Mouse (Mus musculus) forebrain, embryonic 16.5 days (tissue): ENCODE measurements around the gene Hax1. TPM values are rescaled to one million over a fixed set of nuclear protein-coding genes. Genes with fewer than 3 reads are reported as not detected.

Experiments
- ATAC-seq: fragments of 200-750 bp; cut with Nextera tagmentation; 2 replicates; pipeline ENCODE4 v1.8.0; 2017; ENCODE audit warnings: mild to moderate bottlenecking, moderate library complexity
- H3K27ac ChIP-seq: fragments of 300-500 bp; sonication (generic); 2 replicates; pipeline ENCODE4 v1.5.1; 2014; ENCODE audit warnings: low read length, control low read depth
- H3K27me3 ChIP-seq: fragments of 300-500 bp; sonication (generic); replicated peaks from 2 replicates; pipeline ENCODE4 v1.6.1; 2014; ENCODE audit warnings: low read length; ENCODE audit not compliant: control insufficient read depth, insufficient read depth
- H3K36me3 ChIP-seq: fragments of 300-500 bp; sonication (generic); 2 replicates; pipeline ENCODE4 v1.6.1; 2014; ENCODE audit not compliant: control insufficient read depth, insufficient read depth
- H3K4me1 ChIP-seq: fragments of 300-500 bp; sonication (generic); replicated peaks from 2 replicates; pipeline ENCODE4 v1.6.1; 2014; ENCODE audit warnings: low read length; ENCODE audit not compliant: control insufficient read depth, insufficient read depth
- H3K4me2 ChIP-seq: fragments of 300-500 bp; sonication (generic); 2 replicates; pipeline ENCODE4 v1.6.1; 2014; ENCODE audit warnings: mild to moderate bottlenecking, low read length, control low read depth
- H3K4me3 ChIP-seq: fragments of 300-500 bp; sonication (generic); replicated peaks from 2 replicates; pipeline ENCODE4 v1.5.1; 2014; ENCODE audit warnings: mild to moderate bottlenecking, low read length, control low read depth
- H3K9ac ChIP-seq: fragments of 300-500 bp; sonication (generic); replicated peaks from 2 replicates; pipeline ENCODE4 v1.6.1; 2014; ENCODE audit warnings: low read depth, low read length, control low read depth
- H3K9me3 ChIP-seq: fragments of 300-500 bp; sonication (generic); 2 replicates; pipeline ENCODE4 v1.6.1; 2016; ENCODE audit warnings: low read length; ENCODE audit not compliant: control insufficient read depth
- WGBS: fragments of 180-500 bp; shearing (Covaris S2); extraction: QIAGEN DNeasy Blood & Tissue Kit; methylation state at CpG from one replicate; pipeline ENCODE4 v1.1.7; 2014; 5-methylcytosine and 5-hydroxymethylcytosine counted together
- polyA plus RNA-seq: library from polyadenylated mRNA; unstranded; fragments of >200 nt; fragmentation: Nextera tagmentation; extraction: Ambion mirVana; gene quantifications from 2 replicates; pipeline ENCODE4 v1.2.1, GENCODE M21; 2015

The Hax1 gene
- polyA plus RNA-seq, 1 experiment from 2014 or later, result 134 TPM

DNA sequence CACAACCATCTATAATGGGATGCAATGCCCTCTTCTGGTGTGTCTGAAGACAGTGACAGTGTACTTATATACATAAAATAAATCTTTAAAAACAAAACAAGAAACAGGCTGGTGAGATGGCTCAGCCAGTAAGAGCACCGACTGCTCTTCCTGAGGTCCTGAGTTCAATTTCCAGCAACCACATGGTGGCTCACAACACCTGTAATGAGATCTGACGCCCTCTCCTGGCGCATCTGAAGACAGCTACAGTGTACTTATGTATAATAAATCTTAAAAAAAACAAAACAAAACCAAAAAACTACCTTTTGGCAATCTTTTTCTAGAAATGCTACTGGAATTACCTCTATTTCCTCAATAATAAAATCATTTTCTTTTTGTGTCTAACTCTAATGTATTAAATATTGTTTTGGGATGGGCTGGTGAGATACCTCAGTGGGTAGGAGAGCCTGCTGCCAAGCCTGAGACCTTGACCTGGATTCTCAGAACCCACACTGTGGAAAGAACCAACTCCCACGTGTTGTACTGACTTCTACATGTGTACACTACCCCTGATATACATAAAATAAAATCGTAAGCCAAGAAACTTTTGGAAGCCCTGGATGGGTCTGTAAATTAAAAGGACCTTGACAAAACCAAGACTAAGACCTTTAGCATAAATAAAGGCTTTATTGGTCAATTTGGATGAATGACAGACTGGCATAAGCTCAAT, 3.6 kb downstream of the Hax1 start:
- no peaks in the 10 kb centered on the region for H3K9me3 ChIP-seq
- peaks cover 7% of the 10 kb centered on the region for H3K36me3 ChIP-seq
- no peak for ATAC-seq
- H3K4me1 ChIP-seq, result peaks cover 17% of the 10 kb centered on the region
- no peaks in the 10 kb centered on the region for H3K27me3 ChIP-seq
- H3K27ac ChIP-seq, result no peak overlapping the region
- H3K4me2 ChIP-seq, result no peak overlapping the region
- H3K9ac ChIP-seq, result no peak overlapping the region
- no peak overlapping the region for H3K4me3 ChIP-seq
- 94% methylated on average over 5 of the region's 5 CpGs for WGBS

DNA sequence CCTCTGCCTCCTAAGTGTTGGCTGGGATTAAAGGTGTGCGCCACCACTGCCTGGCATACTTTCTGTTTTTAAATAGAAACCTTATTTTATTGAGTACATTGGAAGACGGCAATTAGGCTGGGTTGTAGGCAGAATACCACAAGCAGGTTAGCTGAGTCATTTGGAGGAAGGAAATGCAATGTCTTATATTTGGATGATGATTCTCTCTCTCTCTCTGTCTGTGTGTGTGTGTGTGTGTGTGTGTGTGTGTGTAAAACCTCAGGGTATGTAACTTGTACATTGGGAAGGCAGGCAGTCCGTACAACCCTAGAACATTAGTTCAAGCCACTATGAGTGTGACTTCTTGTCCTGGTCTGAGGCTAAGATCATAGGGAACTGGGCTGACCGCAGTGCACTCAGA, 10.8 kb downstream of the Hax1 start:
- H3K4me1 ChIP-seq, result no peaks in the 10 kb centered on the region

DNA sequence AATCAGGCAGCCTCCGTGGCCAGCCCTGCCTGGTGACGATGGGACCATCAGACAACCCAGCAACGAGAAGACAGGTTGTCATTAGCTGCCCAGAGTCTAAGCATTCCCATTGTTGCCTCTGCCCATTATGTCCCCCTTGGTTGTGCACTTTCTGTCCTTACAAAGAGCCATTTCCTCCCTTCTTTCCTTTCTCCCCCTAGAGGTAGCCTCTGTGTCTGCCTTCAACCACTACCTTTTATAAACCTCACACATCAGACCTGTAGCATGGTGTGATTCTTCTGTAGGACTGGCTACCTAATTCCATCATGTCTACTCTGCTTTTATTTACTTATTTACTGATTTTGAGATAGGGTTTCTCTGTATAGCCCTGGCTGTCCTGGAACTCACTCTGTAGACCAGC, 11.4 kb downstream of the Hax1 start:
- no peak for ATAC-seq

More for the DNA sequence above, 10.8 kb downstream of the Hax1 start:
- 95% methylated on average over 4 of the region's 4 CpGs for WGBS
- H3K27me3 ChIP-seq, result no peaks in the 10 kb centered on the region
- no peaks in the 10 kb centered on the region for H3K36me3 ChIP-seq
- H3K4me2 ChIP-seq, result no peak overlapping the region
- no peak overlapping the region for H3K27ac ChIP-seq
- no peak overlapping the region for H3K9ac ChIP-seq
- H3K4me3 ChIP-seq, result no peak overlapping the region
- no peak for ATAC-seq
- H3K9me3 ChIP-seq, result no peaks in the 10 kb centered on the region

DNA sequence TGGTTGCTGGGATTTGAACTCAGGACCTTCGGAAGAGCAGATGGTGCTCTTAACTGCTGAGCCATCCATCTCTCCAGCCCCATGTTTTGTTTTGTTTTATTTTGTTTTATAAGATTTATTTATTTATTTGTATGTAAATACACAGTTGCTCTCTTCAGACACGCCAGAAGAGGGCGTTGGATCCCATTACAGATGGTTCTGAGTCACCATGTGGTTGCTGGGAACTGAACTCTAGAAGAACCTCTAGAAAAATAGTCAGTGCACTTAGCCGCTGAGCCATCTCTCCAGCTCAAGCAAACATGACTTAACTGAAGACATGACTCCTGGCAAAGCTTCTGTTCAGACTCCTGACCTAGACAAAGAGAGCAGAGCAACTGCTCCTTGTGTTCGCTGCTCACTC, 16.2 kb downstream of the Hax1 start:
- Histone ChIP-seq H3K36me3 (no peaks in the 10 kb centered on the region), H3K27ac (no peak overlapping the region), H3K27me3 (no peaks in the 10 kb centered on the region), H3K4me1 (no peaks in the 10 kb centered on the region), H3K4me3 (no peak overlapping the region), H3K9ac (no peak overlapping the region), H3K4me2 (no peak overlapping the region), H3K9me3 (no peaks in the 10 kb centered on the region)
- no peak for ATAC-seq
- 78% methylated on average over 5 of the region's 5 CpGs for WGBS

More for the DNA sequence above, 11.4 kb downstream of the Hax1 start:
- Histone ChIP-seq H3K9ac (no peak overlapping the region), H3K4me1 (no peaks in the 10 kb centered on the region), H3K4me3 (no peak overlapping the region), H3K27ac (no peak overlapping the region), H3K36me3 (no peaks in the 10 kb centered on the region), H3K4me2 (no peak overlapping the region), H3K9me3 (no peaks in the 10 kb centered on the region), H3K27me3 (no peaks in the 10 kb centered on the region)
- 57% methylated on average over 3 of the region's 3 CpGs for WGBS

DNA sequence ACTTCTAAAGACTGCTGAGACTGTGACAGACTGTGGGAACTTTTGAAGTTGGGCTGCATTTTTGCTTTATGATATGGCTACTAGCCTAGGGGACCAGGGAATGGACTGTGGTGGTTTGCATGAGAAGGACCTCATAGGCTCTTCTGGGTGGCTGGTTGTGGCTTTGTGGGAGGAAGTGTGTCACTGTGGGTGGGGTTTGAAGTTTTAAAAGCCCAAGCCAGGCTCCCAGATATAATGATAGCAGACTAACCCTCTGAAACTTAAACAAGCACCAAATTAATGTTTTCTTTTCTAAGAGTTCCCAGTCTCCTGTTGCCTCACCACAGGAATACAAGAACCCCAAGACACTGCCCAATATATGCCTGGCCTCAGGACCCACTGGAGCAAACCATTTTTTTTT, 21.7 kb downstream of the Hax1 start:
- ATAC-seq, result no peak
- Histone ChIP-seq H3K4me2 (no peak overlapping the region), H3K4me3 (no peak overlapping the region), H3K9me3 (no peaks in the 10 kb centered on the region), H3K9ac (no peak overlapping the region), H3K36me3 (no peaks in the 10 kb centered on the region), H3K4me1 (no peaks in the 10 kb centered on the region), H3K27me3 (0 out of 2 replicates have a peak, but pooled peaks cover 3% of the 10 kb centered on the region), H3K27ac (no peak overlapping the region)

DNA sequence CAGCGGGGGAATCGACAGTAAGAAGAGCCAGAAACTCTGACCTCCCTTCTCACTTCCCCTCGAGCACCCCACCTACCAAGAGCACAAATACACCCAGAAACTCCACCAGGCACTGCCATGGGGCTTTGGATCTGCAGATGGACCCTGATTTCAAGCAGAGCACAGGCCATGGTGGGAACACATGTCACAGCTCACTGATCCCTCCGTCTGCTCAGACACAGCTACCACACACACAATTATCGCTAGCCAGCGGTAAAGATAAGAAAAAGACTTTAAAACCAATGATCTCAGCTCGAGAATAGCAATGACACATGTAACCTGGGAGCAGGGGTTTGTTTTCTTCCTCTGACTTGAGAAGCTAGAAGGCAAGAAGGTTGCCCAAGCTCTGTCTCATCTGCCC, 30.1 kb downstream of the Hax1 start:
- no peak overlapping the region for H3K27ac ChIP-seq
- ATAC-seq, result no peak
- H3K9me3 ChIP-seq, result no peaks in the 10 kb centered on the region
- WGBS, result 77% methylated on average over 7 of the region's 7 CpGs
- peaks cover 15% of the 10 kb centered on the region for H3K4me1 ChIP-seq
- no peaks in the 10 kb centered on the region for H3K36me3 ChIP-seq
- no peak overlapping the region for H3K4me2 ChIP-seq
- no peaks in the 10 kb centered on the region for H3K27me3 ChIP-seq
- H3K9ac ChIP-seq, result no peak overlapping the region
- H3K4me3 ChIP-seq, result no peak overlapping the region

DNA sequence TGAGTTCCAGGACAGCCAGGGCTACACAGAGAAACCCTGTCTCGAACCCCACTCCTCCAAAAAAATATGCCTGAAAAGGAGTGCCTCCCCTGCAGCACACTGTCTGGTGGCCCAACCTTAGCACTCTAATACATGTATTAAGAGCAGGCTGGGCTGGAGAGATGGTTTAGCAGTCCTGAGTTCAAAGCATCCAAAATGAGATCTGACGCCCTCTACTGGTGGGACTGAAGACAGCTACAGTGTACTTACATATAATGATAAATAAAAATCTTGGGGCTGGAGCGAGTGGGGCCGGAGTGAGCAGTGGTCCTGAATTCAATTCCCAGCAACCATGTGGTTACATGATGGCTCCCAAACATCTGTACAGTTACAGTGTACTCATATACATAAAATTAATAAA, 31.6 kb downstream of the Hax1 start:
- H3K4me1 ChIP-seq, result peaks cover 21% of the 10 kb centered on the region
- no peak overlapping the region for H3K4me2 ChIP-seq
- H3K36me3 ChIP-seq, result no peaks in the 10 kb centered on the region
- ATAC-seq, result no peak
- no peaks in the 10 kb centered on the region for H3K9me3 ChIP-seq
- H3K27ac ChIP-seq, result no peak overlapping the region
- WGBS, result 67% methylated on average over 4 of the region's 4 CpGs
- H3K9ac ChIP-seq, result no peak overlapping the region
- H3K27me3 ChIP-seq, result no peaks in the 10 kb centered on the region
- H3K4me3 ChIP-seq, result no peak overlapping the region

DNA sequence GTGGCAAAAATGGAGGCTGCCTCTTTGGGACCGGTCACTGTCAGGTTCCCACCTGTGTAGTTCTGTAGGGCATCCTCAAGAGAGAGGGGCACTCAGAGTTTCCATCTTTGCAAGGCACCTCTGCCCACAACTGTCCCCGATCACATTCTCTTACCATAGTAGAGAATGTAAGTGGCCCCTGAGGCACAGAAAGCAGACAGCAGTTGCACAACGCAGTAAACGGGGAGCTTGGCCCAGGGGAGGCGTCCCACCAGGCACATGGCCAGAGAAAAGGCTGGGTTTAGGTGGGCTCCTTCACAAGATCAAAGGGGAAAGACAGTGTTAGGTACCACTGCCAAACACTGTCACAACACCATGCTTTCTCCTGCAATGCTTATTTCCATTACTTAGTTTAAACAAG, 32.6 kb downstream of the Hax1 start:
- Histone ChIP-seq H3K9me3 (no peaks in the 10 kb centered on the region), H3K36me3 (no peaks in the 10 kb centered on the region), H3K4me3 (no peak overlapping the region), H3K9ac (no peak overlapping the region), H3K4me1 (peaks cover 31% of the 10 kb centered on the region), H3K4me2 (no peak overlapping the region), H3K27me3 (no peaks in the 10 kb centered on the region), H3K27ac (no peak overlapping the region)
- WGBS, result 94% methylated on average over 5 of the region's 5 CpGs
- ATAC-seq, result no peak

DNA sequence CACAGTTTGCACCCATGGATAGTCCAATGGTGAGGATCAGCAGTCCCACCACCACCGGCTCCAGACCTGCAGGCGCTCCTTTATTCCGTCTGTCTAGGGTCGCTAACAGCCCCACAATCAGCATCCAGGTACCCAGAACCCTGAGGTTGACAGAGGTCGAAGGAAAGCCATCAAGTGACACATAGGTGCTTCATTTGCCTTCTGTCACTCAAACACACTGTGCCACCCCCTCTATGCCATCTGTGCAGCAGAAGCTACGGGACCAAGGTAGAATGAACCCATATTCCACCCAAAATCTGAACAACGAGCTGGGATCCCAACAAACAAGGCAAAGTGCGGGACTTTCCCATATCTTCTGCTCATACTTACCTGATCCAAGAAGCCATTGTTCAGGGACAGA, 33.0 kb downstream of the Hax1 start:
- ATAC-seq, result no peak
- 93% methylated on average over 8 of the region's 8 CpGs for WGBS
- Histone ChIP-seq H3K36me3 (no peaks in the 10 kb centered on the region), H3K4me1 (peaks cover 35% of the 10 kb centered on the region), H3K27me3 (no peaks in the 10 kb centered on the region), H3K4me3 (no peak overlapping the region), H3K9me3 (no peaks in the 10 kb centered on the region), H3K9ac (no peak overlapping the region), H3K27ac (no peak overlapping the region), H3K4me2 (no peak overlapping the region)
